Comparison of ENCODE assay signal across 8 mouse cellular contexts in genomic region chr11:102319941-102320685, GRCm38 (mm10). TPM values are rescaled to one million over a fixed set of nuclear protein-coding genes. Genes with fewer than 3 reads are reported as not detected.
DNase-seq lines count a peak whose midpoint lies in the region; ATAC-seq and TF ChIP-seq lines count a peak whose summit lies in the region.

No protein-coding gene starts in this region.

- no peak for TF ChIP-seq CTCF in cortical plate, adult 2 months (IDR thresholded peaks at IDR 0.05; ENCODE audit: extremely low read depth, insufficient read depth, low read length)
- TF ChIP-seq CTCF in hindbrain, postnatal 0 days (IDR thresholded peaks at IDR 0.05; ENCODE audit: low read depth), result no peak
- TF ChIP-seq CTCF in left cerebral cortex, adult 2 months (IDR thresholded peaks at IDR 0.05), result no peak

- peak; percentile 41; the same call in 1 of the 2 replicates for ATAC-seq in hindbrain, postnatal 0 days

- DNase-seq in adrenal gland, adult (ENCODE audit: inconsistent age in 2 of 2, low spot score in 1 of 2), result peak; percentile 93 to 97
- peak; percentile 74 to 83 for DNase-seq in gastrocnemius, adult 8-10 months (ENCODE audit: low spot score in 2 of 2)
- DNase-seq in hindbrain, postnatal 0 days (ENCODE audit: low spot score), result peak; percentile 93
- peak; percentile 87 to 90 for DNase-seq in left cerebral cortex, adult 2 months (ENCODE audit: extremely low spot score in 1 of 2, low spot score in 2 of 2)
- DNase-seq in lung, postnatal 4 days, result peak; percentile 82 to 90
- peak; percentile 53 for DNase-seq in retina, postnatal 7 days (ENCODE audit: low read depth, low spot score)
- DNase-seq in thymus, postnatal 4 days, result peak; percentile 67

- intact Hi-C loops in left cerebral cortex, adult 2 months (cut with DNase I), result loop anchor here (1.0 to 10.0 kb wide), 2 partner anchors 73 to 235 kb away; partner anchors contain the start of genes Gpatch8 and Rundc3a

- under 1% methylated on average over 38 of the region's 38 CpGs for WGBS in hindbrain, postnatal 0 days

- no peaks in the 10 kb centered on the region for H3K27me3 ChIP-seq in hindbrain, postnatal 0 days (ENCODE audit: insufficient read depth, low read length)

- H3K4me1 ChIP-seq in cortical plate, adult 2 months (ENCODE audit: control insufficient read depth, insufficient read depth, low read length), result 0 out of 2 replicates have a peak, but pooled peaks cover 1% of the 10 kb centered on the region
- H3K4me1 ChIP-seq in hindbrain, postnatal 0 days (ENCODE audit: insufficient read depth, low read length), result peaks cover 11% of the 10 kb centered on the region; the same call in 1 of the 2 replicates

- TF ChIP-seq POLR2A in cortical plate, adult 2 months (IDR thresholded peaks at IDR 0.05; ENCODE audit: extremely low read depth, insufficient read depth, low read length), result peak; percentile 97

- H3K36me3 ChIP-seq in hindbrain, postnatal 0 days (ENCODE audit: insufficient read depth, low read length), result no peaks in the 10 kb centered on the region

- H3K4me2 ChIP-seq in hindbrain, postnatal 0 days (ENCODE audit: low read depth, low read length), result peak overlapping the region; percentile 85

- H3K9me3 ChIP-seq in hindbrain, postnatal 0 days (ENCODE audit: low read length), result no peaks in the 10 kb centered on the region

- peak overlapping the region; percentile 55 for H3K4me3 ChIP-seq in cortical plate, adult 2 months (ENCODE audit: insufficient read depth, low read length)
- peak overlapping the region; percentile 99 for H3K4me3 ChIP-seq in hindbrain, postnatal 0 days (ENCODE audit: low read length)
- H3K4me3 ChIP-seq in left cerebral cortex, adult 2 months, result peak overlapping the region; percentile 80

- H3K9ac ChIP-seq in hindbrain, postnatal 0 days (replicated peaks; ENCODE audit: low read length), result peak overlapping the region; percentile 100

- peak overlapping the region; percentile 97 for H3K27ac ChIP-seq in cortical plate, adult 2 months (ENCODE audit: insufficient read depth, low read length)
- H3K27ac ChIP-seq in hindbrain, postnatal 0 days, result peak overlapping the region; percentile 99
- peak overlapping the region; percentile 94 for H3K27ac ChIP-seq in left cerebral cortex, adult 2 months

RNA-seq across cellular contexts. Expression of gene Ubtf, which starts 0.6 kb away (rescaled TPM):
- polyA plus RNA-seq in cortical plate, adult 2 months (2012; rRNA removed), result 84.1 and 86.8 TPM in 2 replicates
- total RNA-seq in gastrocnemius, adult 8-10 months (2022), result 10 to 100 TPM; 31.5 to 41.6 (median 38.2) TPM
- 53.7 and 63.7 TPM in 2 replicates for total RNA-seq in hindbrain, postnatal 0 days (2014; rRNA removed)
- polyA plus RNA-seq in hindbrain, postnatal 0 days (2015; fragmentation: Nextera tagmentation; extraction: Ambion mirVana), result 74.6 and 76.1 TPM in 2 replicates
- total RNA-seq in left cerebral cortex, adult 2 months (2021), result 100 to 1,000 TPM; 131 to 141 TPM

RNA-seq across cellular contexts. Expression of gene Atxn7l3, which starts 23.7 kb away (rescaled TPM):
- 171 and 180 TPM in 2 replicates for polyA plus RNA-seq in cortical plate, adult 2 months (2012; rRNA removed)
- 10 to 100 TPM in 3 of 4 experiments, 1 to 10 TPM in 1; 9.3 to 14.5 (median 11.1) TPM for total RNA-seq in gastrocnemius, adult 8-10 months (2022)
- total RNA-seq in hindbrain, postnatal 0 days (2014; rRNA removed), result 146 and 149 TPM in 2 replicates
- polyA plus RNA-seq in hindbrain, postnatal 0 days (2015; fragmentation: Nextera tagmentation; extraction: Ambion mirVana), result 22.8 and 23.7 TPM in 2 replicates
- 100 to 1,000 TPM; 236 to 242 TPM for total RNA-seq in left cerebral cortex, adult 2 months (2021)

RNA-seq across cellular contexts. Expression of gene Tmub2, which starts 35.4 kb away (rescaled TPM):
- polyA plus RNA-seq in cortical plate, adult 2 months (2012; rRNA removed), result 95.3 and 97.0 TPM in 2 replicates
- 10 to 100 TPM; 14.7 to 15.8 (median 15.0) TPM for total RNA-seq in gastrocnemius, adult 8-10 months (2022)
- total RNA-seq in hindbrain, postnatal 0 days (2014; rRNA removed), result 81.8 and 92.7 TPM in 2 replicates
- polyA plus RNA-seq in hindbrain, postnatal 0 days (2015; fragmentation: Nextera tagmentation; extraction: Ambion mirVana), result 71.0 and 72.2 TPM in 2 replicates
- total RNA-seq in left cerebral cortex, adult 2 months (2021), result 10 to 100 TPM; 66.6 to 74.4 TPM

RNA-seq across cellular contexts. Expression of gene Slc4a1, which starts 45.9 kb away (rescaled TPM):
- polyA plus RNA-seq in cortical plate, adult 2 months (2012; rRNA removed), result 0.02 and 0.04 TPM in 2 replicates
- total RNA-seq in gastrocnemius, adult 8-10 months (2022), result 1 to 10 TPM in 1 of 4 experiments, not detected in 3; 1.0 TPM
- total RNA-seq in hindbrain, postnatal 0 days (2014; rRNA removed), result 0.22 and 0.84 TPM in 2 replicates
- polyA plus RNA-seq in hindbrain, postnatal 0 days (2015; fragmentation: Nextera tagmentation; extraction: Ambion mirVana), result 0.48 and 0.54 TPM in 2 replicates
- under 1 TPM; 0.16 to 0.43 TPM for total RNA-seq in left cerebral cortex, adult 2 months (2021)

RNA-seq across cellular contexts. Expression of gene Asb16, which starts 51.6 kb away (rescaled TPM):
- polyA plus RNA-seq in cortical plate, adult 2 months (2012; rRNA removed), result 1.9 and 2.2 TPM in 2 replicates
- total RNA-seq in gastrocnemius, adult 8-10 months (2022), result 10 to 100 TPM; 92.5 to 99.3 (median 93.6) TPM
- 2.2 and 2.6 TPM in 2 replicates for total RNA-seq in hindbrain, postnatal 0 days (2014; rRNA removed)
- polyA plus RNA-seq in hindbrain, postnatal 0 days (2015; fragmentation: Nextera tagmentation; extraction: Ambion mirVana), result 0.29 and 0.41 TPM in 2 replicates
- total RNA-seq in left cerebral cortex, adult 2 months (2021), result 1 to 10 TPM; 1.2 to 1.4 TPM

Comparison
In these comparisons a context has a peak if more than half of its experiments do, and no peak if none do; other contexts are left out.
1. Peak in every context shown above with its lines: DNase-seq, ATAC-seq, H3K4me3 ChIP-seq and H3K27ac ChIP-seq.